Mouse (Mus musculus) 3134 (cell line): ENCODE measurements around the gene Idua.
A peak's percentile ranks its signal among the peaks of the same experiment; 100 is the strongest.

ENCODE experiments used
- DNase-seq: peaks from one replicate; pipeline ENCODE4 v3.0.0-alpha.2; 2011; ENCODE audit warnings: low spot score; ENCODE audit not compliant: insufficient read length; ENCODE audit errors: extremely low read depth

Gene Idua

GRCm38 (mm10) chr5:108678296-108678854 lies 18.2 kb downstream of the Idua start:
- no peak for DNase-seq

DNA sequence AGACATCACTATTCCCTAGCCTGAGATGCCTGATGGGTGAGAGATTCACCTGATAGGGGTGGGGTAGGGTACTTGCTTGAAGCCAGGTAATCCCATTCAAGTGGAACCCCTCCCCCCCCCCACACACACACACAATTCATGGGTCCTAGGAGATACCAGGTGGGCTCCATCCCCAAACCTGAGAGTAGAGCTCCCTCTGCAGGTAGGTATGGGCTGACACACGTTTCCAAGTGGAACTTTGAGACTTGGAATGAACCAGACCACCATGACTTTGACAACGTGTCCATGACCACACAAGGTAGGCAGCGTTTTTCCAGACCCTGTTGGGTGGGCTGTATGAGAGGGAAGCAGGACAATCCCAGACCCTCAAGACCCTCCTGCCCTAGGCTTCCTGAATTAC lies 19.8 kb downstream of the Idua start:
- no peak for DNase-seq

DNA sequence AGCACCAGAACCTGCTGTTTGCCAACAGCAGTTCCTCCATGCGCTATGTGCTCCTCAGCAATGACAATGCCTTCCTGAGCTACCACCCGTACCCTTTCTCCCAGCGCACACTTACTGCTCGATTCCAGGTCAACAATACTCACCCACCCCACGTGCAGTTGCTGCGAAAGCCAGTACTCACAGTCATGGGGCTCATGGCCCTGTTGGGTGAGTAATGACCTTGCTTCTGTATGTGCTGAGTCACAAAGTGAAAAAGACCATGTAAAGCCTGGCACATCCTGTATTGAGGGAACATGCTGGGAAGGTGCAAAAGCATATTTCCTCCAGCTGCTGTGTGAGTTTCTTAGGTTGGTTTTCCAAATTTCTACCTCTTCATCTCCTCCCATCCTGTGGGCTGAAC lies 20.7 kb downstream of the Idua start:
- no peak for DNase-seq

DNA sequence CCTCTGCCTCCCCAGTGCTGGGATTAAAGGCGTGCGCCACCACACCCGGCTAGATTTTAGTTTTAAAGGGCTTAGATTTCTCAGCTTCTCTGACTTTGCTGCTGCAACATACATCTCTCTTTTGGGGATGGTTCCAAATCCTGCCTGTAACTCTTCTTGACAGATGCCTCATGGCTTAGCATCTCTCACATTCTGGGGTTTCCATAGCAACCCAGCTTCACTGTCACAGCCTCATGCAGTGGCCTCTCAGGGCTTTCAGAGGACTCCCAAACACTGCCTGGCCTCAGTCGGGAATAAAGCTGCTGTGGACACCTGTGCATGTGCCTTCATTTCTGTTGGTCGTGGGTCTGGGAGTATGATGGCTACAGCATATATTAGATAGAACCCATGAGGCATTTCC lies 29.0 kb downstream of the Idua start:
- no peak for DNase-seq

DNA sequence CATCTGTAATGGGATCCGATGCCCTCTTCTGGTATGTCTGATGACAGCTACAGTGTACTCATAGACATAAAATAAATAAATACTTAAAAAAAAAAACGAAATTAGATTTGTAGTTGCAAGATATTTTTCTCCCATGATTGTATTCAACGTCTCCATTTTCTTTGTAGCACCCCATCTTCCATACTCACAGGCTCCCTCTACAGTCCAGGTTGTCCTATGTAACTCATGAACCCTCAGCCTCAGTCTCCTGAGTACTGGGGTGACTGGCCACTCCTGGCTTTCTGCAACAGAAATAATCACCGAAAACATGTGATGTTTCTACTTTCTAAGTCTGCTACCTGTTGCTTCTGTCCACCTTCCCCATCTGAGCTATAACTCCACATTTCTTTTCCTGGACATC lies 31.0 kb downstream of the Idua start:
- no peak for DNase-seq

DNA sequence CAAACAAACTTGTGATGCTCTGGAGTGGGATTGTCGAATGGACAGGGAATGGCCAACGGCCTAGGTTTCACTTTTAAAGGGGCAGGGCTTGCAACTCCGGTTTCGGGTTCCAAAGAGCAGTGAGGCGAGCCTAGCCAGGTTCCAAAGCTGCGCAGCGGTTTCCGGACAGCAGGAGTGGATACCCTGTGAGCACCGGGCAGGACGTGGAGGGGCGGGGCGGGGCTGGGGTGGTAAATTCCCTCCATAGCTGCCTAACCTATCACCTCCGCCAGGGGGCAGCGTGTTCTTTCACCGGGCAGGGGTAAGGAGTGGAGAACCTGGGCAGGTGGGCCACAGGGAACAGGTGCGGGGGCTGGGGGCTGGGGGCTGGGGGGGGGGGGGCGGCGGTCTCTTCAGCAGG lies 32.1 kb downstream of the Idua start, which contains the start of gene Fgfrl1:
Gene Fgfrl1 (plus strand): TSS at position 112 of the 400 bp plus-strand sequence.
- DNase-seq, result peak; percentile 73

GRCm38 (mm10) chr5:108693872-108694288 lies 33.7 kb downstream of the Idua start:
- DNase-seq, result peak; percentile 92

GRCm38 (mm10) chr5:108694352-108695261 lies 34.5 kb downstream of the Idua start:
- peak; percentile 72 for DNase-seq

- no peak for DNase-seq
These were observed 35.7 kb downstream of the Idua start for GRCm38 (mm10) chr5:108695861-108696260.

- no peak for DNase-seq
These were observed 36.4 kb downstream of the Idua start for GRCm38 (mm10) chr5:108696542-108696941.

GRCm38 (mm10) chr5:108697341-108697753 lies 37.2 kb downstream of the Idua start:
- DNase-seq, result no peak

GRCm38 (mm10) chr5:108700346-108700745 lies 40.2 kb downstream of the Idua start:
- DNase-seq, result no peak

- no peak for DNase-seq
These were observed 41.4 kb downstream of the Idua start for GRCm38 (mm10) chr5:108701341-108702021.

DNA sequence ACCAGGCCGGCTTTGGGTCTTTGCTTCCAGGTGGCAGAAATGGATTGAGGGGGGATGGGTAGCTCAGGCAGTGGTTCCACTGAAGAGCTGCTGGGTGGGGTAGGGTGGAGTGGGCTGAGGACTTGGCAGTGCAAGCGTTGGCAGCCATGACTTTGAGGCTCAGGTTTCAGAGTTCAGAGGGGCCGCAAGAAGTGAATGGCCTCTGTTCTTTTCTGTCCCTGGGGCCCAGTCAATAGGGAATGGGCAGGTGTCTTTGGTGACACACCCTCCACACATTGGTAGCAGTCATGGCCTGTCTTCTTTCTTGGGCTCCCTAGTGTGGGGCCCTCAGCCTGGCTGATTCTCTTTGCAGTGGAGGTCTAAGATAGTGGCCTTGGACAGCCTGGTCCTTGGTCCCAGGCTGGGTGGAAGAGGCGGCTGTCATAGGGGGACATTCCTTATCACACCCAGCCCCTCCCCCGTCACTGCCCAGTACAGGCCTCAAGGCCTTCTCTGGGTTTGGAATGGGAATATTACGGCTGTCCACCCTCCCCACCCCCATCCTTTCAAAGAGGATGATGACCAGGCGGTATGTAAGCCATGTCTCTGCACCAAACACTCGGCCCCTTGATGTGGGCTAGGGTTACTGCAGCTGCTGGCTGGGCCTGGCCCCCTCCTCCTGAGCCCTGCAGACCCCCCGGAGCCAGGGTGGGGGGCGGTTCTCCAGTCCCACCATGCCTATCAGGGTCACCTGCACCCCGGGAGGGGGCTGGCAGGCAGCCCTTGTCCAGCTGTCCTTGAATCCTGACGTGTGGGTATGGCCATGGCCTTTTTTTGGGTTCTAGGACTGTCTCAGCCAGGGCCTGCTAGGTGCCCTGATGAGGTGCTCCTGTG lies 43.9 kb downstream of the Idua start:
- DNase-seq, result no peak

DNA sequence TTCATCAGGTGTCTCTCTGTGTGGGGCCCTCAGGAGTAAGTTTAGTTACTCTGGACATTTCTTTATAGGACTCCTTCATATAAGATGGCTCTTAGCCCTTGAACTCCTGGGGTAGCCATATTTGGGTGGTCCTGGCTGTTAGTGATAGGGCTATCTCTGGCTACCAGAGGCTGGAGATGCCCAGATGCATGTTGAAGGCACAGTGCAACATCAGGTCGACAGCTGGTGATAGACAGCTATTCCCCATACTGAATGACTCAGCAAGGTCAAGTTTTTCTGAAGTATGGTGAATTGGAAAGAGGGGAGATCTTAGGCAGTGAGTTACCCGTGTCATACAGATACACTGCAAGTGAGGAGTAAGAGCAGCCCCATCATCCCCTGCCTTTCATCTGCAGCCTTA lies 47.6 kb downstream of the Idua start:
- DNase-seq, result no peak

DNA sequence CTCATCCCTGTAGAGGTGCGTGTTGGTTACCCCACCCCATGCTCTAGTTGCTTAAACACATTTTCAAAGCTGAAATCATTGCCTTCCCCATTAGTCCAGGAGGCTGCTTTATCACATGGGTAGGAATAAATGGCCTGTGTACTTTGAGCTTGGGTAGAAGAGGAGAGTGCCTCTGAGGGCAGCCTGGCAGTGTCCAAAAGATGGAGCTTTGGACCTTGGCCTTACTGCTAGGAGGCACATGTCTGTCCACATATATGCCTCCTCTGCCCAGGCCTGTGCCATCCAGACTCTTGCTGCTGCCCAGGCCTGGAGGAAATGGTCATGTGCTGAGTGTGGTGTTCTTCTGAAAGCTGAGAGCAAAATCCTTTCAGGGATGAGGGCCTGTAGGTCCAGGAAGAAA lies 48.3 kb downstream of the Idua start:
- DNase-seq, result no peak

DNA sequence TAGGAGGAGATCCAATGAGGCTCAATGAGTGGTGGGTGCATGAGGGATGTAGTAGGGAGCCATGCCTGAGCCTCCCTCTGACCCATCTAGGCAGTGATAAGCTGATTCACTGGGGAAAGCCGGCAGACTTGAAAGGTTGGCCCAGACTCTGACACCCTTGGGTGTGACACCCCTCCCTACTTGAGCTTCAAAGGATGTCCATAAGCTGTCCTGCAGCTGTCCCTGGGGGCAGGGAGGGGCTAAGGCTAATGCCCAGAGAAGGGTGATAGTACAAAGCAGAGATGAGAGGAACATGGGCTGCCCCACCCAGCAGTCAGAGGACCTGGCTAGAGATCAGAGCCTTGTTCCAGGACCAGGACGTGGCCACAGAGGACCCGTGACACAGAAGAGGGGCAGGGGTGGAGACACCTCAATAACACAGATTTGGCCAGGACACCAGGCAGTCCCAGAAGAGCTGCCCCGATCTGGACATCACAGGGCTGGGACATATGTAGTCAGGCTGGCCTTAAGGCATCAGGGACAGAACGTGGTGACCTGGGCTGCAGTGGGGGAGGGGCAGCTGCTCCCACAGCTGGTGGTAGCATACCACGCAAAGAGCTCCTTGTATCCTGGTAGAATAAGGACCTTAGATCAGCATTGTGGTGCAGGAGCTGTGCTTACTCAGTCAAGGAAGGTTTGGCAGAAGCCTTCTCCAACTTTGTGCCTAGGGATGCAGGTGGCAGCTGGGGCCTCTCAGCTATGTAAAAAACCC lies 49.0 kb downstream of the Idua start:
- no peak for DNase-seq

DNA sequence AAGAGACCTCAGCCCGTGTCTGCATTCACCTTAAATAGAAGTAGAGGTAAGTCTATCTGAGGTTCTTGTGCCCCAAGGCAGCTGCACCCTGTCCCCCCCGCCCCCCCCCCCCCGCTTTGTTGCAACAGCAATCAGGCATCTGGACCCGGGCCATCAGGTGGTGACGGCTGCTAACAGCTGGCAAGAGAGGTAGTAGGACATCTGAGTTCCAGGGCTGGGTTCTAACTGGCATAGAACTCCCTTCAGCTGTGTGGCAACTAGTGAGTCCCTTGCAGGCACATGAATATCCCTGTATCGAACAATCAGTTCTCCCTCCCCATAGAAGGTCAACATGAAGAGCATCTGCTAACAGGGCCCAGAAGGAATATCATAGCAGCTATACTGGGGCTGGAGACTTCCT lies 51.8 kb downstream of the Idua start:
- DNase-seq, result no peak

DNA sequence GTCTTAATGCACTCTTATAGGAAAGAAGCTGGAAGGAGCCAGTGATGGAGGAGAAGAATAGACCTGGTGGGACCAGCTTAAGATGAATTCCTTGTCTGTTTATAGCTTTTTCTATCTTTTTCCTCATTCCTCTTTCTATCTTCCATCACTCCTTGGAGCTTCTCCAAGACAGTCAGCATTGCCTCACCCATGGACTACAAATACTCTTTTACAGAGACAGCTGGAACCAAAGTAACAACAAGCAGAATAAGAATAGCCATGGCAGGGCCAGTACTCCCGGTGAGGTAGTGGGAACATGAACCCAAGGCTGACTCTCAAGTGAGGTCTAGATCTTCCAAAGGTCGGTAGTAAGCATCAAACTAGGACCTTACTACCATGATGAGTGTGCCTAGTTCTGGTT lies 53.0 kb downstream of the Idua start:
- DNase-seq, result no peak

DNA sequence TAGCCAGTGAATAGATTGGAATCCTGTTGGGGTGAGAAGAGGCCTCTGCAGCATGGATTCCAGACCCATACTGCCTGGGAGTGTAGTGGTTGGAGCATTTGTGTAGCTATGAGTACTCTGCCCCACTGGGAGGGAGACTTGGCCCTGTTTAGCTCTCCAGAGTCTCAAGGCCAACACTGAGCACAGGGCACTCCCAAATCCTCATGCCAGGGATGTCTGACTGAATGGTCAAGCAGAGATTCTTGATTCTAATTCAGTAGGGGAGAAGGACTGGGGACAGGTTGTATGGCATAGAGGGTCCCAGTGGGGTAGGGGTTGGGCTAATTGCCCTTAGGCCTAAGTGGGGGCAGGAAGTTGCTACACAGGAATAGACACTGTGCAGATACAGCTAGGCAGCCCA lies 53.6 kb downstream of the Idua start:
- DNase-seq, result no peak
